Mouse (Mus musculus) kidney, postnatal 25 days (tissue): ENCODE measurements around the gene Tspan15.
A peak's percentile ranks its signal among the peaks of the same experiment; 100 is the strongest.

Source experiments
- DNase-seq, 2 experiments: peaks; one replicate each; pipeline ENCODE4 v3.0.0; 2021; ENCODE audit warnings: mixed read lengths in 2 of 2

The Tspan15 gene

GRCm38 (mm10) chr10:62225839-62226238 is 5.2 kb downstream of the Tspan15 start:
- DNase-seq = no peak

DNA sequence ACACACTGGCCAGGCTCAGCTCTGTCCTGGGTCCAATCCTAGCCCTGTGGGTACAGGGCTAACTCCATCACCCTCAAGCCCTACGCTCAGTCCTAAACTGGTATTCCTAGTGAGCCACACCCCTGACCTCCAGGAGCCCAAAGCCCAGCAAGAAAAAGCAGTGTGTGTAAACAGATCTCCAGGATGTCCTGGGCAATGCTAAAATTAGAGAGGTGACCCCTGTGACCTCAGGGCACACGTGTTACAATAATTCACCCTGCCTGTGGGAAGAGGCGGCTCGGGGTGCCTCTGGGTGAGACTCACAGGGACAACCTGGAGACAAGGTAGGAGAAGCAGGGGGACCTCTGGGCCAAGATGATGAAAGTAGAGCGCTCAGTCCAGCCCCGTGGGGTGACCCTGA is 6.8 kb downstream of the Tspan15 start:
- DNase-seq = peak; percentile 69 to 78

DNA sequence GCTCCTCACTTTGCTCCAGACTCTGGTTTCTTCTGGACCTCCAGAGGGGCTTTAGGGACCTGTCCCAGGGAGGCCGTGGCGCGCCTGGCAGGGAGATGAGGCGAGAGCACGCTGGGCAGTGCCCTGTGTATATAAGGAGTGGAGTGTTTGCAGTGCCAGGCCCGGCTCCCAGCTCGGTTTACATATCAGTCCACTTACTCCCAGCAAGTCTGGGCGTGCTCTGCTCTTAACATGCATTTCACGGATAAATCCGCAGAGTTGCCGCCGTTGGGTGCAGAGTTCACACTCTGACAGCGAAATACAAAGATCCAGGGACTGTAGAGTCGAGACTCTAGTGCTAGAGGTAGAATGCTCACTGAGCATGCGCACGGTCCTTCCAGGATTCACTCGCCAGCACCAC is 8.3 kb downstream of the Tspan15 start:
- peak in 1 of 2 experiments; percentile 33 for DNase-seq

GRCm38 (mm10) chr10:62221647-62222046 is 9.4 kb downstream of the Tspan15 start:
- DNase-seq = no peak

GRCm38 (mm10) chr10:62220732-62221514 is 10.1 kb downstream of the Tspan15 start:
- DNase-seq = peak; percentile 69 to 87

- DNase-seq = peak; percentile 41 to 80
Measured at GRCm38 (mm10) chr10:62218789-62219172, 12.3 kb downstream of the Tspan15 start.

- no peak for DNase-seq
Measured at GRCm38 (mm10) chr10:62218044-62218788, 12.8 kb downstream of the Tspan15 start.

DNA sequence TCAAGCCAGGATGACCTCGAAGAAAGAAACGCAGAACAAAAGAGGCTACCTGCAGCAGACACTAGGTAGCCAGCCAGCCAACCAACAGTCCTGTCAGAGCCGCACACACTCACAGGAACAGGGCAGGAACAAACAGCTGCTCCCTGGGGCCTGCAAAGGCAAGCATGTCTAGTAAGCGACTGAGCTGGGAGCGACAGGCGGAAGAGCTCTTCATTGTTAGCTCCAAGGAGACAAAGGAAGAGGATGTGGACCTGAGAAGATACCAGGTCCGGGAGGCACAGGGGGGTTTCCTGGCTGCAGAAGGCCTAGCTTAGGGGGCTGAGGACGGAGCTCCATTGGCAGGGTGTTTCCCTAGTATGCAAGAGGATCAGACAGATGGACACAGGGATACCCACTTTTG is 13.9 kb downstream of the Tspan15 start:
- DNase-seq = peak; percentile 57 to 88

GRCm38 (mm10) chr10:62216595-62216994 is 14.5 kb downstream of the Tspan15 start:
- peak; percentile 47 to 75 for DNase-seq

DNA sequence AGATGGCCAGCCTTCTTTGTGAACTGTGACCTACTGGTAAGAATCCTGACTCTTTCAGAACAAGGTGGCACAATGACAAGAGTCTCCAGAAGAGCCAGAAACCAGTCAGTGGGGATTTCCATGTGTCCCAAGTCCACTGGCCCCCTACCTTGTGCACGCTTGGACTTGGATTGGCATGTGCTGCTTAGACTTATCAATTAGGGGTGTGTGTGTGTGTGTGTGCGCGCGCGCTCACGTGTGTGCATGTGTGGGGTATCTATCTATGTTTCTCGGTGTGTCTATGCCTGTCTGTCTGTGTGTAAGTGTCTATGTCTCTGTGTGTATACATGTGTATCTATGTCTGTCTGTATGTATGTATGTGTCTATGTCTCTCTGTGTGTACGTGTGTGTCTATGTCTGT is 15.4 kb downstream of the Tspan15 start:
- DNase-seq = no peak

DNA sequence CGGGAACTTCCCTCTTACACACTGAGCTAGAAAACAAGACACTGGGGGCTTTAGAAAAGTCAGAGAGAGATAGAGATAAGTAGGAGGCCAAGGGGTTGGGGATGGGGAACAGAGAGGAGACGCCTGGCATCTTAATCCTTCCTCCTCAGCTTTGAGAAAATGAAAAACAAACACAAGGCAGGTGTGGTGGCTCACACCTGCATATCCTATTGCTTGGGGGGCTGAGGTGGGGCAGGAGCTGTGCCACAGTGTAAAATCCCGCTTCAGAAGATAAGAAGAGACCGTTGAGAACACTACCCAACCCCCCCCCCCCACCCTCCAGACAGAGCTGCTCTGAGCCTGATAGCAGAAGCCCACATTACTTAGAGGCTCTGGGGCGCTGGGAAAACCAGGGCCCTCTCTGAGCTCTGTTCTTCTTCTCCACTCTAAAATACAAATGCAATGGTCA is 15.9 kb downstream of the Tspan15 start:
- no peak for DNase-seq

GRCm38 (mm10) chr10:62211310-62211709 is 19.7 kb downstream of the Tspan15 start:
- DNase-seq = no peak

GRCm38 (mm10) chr10:62208241-62208896 is 22.7 kb downstream of the Tspan15 start:
- DNase-seq = peak; percentile 33 to 77

- no peak for DNase-seq
Measured at GRCm38 (mm10) chr10:62202574-62202973, 28.5 kb downstream of the Tspan15 start.

DNA sequence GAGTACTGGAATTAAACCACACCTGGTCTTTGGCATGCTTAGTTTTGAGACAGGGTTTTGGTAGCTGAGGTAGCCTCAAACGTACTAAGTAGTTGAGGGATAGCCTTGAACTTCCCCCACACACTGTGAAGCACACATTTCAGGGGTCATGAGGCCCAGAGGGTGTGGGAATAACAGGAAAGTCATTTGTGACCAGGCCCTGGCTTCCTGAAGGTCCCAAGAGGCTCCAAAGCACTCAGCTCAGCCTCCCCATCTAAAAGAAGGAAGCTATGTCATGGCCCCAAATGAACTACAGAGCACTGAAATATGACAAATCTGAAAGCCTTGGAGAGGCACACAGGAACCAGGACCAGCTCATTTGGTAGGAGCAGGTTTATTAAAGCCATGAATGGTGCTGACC is 32.2 kb downstream of the Tspan15 start:
- peak in 1 of 2 experiments; percentile 57 for DNase-seq

DNA sequence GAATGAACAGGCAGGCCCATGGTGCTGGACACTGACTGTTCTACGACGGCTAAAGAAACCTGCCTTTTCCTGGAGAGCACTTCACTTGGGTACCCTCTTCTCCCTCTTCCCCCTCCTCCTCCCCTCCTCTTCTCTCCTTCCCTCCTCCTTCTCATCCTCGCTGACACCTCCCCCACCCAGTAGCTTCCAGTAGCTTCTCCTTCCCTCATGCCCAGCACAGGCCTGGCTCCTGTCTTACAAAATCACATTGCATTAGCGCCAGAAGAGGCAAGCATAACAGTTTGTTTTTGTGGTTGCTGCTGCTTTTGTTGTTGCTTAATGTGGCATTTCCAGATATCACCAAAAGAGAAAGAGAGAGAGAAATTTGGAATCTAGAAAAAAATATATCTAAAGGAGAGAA is 33.6 kb downstream of the Tspan15 start:
- no peak for DNase-seq

- no peak for DNase-seq
Measured at GRCm38 (mm10) chr10:62195376-62195775, 35.7 kb downstream of the Tspan15 start.

DNA sequence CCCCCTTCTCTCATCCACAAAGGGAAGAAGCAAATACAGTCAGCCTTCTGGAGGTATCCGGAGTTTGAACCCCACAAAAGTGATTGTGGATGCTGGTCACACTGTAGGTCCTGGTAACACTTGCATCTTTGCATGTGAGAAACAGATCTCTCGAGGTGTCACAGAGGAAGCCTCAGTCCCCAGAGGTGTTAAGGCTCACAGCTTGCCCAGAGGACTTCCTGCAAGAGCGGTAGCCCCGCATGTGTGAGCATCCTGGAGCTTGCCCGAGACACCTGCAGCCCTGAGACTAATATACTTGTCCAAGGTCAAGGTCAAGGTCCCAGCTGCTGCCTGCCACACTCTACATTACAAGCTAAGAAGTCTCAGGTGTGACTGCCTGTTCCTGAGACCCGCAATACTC is 36.1 kb downstream of the Tspan15 start:
- no peak for DNase-seq

DNA sequence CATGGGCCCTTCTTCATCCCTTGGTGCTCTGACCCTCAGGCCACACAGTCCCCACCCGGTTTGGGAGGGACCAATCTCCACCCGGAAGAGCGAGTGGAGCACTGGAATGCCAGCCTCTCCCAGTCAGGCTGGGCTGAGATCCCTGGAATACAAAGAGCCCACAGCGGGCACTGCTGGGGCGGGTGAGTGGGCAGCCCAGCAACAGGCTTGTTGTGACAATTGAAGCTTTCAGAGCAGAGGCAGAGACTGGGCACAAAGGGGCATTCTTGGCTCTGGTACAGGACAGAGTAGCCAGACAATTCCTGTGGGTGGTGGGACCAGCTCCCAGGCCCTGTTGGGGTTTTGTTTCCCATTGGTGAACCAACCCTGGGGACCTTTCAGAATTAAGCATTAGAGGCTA is 36.6 kb downstream of the Tspan15 start:
- no peak for DNase-seq

- DNase-seq = no peak
Measured at GRCm38 (mm10) chr10:62194043-62194442, 37.0 kb downstream of the Tspan15 start.

DNA sequence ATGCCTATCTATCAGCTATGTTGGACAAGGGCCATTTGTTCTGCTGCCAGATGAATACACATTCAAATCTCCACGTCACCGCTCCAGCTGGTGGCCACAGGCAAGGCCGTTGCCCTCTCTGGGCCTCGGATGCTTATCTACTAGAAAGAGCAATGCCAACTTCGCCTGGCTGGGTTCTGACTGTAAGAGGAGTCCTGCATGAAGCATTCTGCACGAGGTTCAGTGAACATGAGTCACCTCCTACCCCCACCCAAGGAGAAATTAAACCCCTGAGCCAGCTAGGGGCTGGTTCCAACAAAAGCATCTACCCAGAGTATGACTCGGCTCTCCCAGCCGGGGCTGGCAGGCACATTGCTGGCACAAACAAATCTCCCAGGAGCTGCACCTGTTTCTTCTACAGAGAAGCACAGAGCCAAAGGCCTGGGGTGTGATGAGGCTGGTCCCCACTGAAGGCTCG is 38.3 kb downstream of the Tspan15 start:
- peak in 1 of 2 experiments; percentile 64 for DNase-seq

DNA sequence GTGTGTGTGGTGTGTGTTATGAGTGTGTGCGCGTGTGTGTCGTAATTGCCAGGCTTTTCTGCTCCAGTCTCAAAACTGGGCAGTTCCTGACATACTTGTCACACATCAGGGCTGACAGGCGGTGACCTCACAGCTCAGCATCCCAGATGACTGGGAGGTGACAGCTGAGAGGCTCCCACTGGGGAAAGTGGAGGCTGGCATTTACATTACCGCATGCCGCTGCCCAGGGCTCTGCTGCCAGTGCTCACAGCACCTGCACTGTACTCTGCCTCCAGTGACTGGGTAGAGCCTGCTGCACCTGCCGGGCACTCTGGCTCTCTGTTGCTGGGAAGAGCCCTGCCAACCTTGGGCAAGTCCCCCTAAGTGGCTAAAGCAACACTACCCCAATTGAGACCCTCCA is 40.2 kb downstream of the Tspan15 start:
- peak in 1 of 2 experiments; percentile 37 for DNase-seq

DNA sequence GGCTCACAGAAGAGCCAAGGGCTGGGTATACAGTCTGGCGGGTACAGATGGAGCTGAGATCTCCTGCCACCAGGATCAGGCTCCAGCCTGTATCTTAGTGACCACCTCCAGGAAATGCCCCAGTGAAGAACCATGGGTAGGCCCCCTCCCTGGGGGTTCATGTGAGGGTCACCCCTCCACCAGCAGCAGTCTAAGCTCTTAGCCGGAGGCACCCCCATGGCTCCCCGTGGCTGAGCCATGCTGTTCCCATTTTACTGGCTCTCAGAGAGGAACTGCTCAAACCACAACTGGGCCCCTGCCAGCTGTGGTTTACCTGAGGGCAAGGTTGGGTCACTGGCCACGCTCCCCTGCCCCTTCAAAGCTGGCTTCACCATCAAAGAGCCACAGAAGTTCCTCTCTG is 41.1 kb downstream of the Tspan15 start:
- DNase-seq = peak; percentile 51 to 76
